Mouse (Mus musculus) CD4-positive, CD25-positive, alpha-beta regulatory T cell, adult 2 months (primary cell): ENCODE measurements at regions not wholly inside any gene's neighbourhood (a gene's known extent, or its start where the extent isn't known, plus 50 kb on each side); places are given as distances from the start of the nearest gene placed in this dataset.

Source experiments
- DNase-seq: peaks from one replicate; pipeline ENCODE4 v3.0.0-alpha.2; 2012; ENCODE audit warnings: low read depth, low spot score

DNA sequence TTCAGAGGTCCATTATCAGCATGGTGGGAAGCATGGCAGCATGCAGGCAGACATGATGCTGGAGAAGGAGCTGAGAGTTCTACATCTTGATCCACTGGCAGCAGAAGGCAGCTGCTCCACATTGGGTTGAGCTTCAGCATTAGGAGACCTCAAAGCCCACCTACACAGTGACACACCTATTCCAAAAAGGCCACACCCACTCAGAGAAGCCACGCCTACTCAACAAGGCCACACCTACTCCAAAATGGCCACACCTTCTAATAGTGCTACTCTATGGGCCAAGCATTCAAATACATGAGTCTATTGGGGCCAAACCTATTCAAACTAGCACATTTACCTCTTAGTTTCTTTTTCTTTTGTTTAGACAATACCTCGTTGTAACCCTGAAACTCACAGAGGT, 50.4 kb upstream of the Sox13 start:
- no peak for DNase-seq
